Mouse (Mus musculus): ENCODE results near the gene Mfap2. TPM values are rescaled to one million over a fixed set of nuclear protein-coding genes. Genes with fewer than 3 reads are reported as not detected.

Gene Mfap2
- not detected in 2 replicates for polyA plus RNA-seq (2012)

DNA sequence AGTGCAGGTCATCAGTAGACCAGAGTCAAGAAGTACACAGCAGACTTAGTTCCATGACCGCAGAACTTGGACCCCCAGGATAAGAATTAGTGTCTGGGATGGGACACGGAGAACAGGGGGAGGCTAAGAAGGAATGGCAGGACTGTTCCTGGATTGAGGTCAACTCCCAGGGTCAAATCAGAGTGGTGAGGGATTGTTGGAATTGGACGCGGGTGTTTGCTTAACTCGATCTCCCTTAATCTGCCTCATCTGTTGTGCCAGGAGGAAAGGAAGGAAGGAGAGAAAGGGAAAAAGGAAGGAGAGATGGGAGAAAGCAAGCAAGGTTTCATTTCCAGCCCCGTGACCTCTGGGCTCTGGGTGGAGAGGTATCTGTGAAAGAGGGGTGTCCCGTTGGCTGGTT, at the start of gene Mfap2:
Gene Mfap2, plus strand, starts transcription at position 301 of the 400 bp plus-strand sequence.
- no peak for TF ChIP-seq GATA1 (IDR thresholded peaks at IDR 0.05; ENCODE audit: low read length)

- TF ChIP-seq GATA1 (IDR thresholded peaks at IDR 0.05; ENCODE audit: low read length), result no peak
Measured at GRCm38 (mm10) chr4:140960781-140961466, 49.3 kb upstream of the Mfap2 start, which contains the start of gene Sdhb. Sdhb (plus strand) TSS chr4:140961203.

DNA sequence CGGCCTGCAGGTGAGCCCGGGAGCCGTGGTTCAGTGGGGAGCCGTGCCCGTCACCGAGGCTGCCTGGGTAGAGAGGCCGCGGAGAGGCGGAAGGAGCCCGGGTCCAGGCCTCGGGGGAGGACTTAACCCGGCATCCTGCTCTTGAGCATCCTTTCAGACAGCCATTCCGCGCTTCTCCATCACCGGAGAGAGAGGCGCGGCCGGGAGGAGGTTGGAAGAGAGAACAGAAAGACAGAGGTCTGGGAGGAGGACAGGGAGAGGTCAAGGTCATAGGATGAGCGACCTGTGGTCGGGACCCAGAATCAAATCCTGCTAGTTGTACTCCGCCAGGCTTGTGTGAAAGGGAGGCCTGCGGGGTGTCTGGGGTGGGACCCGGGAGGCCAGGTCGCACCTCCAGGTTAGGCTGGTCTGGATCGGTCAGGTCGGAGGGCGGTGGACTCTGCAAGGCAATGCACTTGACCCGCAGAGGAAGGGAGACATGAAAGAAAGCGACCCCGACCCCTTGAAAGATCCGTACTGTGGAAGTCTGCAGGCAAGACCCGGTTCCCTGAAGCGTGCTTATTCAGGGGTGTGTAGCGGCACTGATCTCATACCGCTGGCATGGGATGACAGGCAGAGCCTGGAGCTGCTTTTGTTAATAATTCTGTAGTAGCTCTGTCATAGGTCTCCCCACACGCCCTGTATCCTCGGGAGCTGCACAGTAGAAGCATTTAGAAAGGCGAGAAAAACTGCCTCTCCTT, 48.6 kb upstream of the Mfap2 start:
- TF ChIP-seq GATA1 (IDR thresholded peaks at IDR 0.05; ENCODE audit: low read length), result no peak

DNA sequence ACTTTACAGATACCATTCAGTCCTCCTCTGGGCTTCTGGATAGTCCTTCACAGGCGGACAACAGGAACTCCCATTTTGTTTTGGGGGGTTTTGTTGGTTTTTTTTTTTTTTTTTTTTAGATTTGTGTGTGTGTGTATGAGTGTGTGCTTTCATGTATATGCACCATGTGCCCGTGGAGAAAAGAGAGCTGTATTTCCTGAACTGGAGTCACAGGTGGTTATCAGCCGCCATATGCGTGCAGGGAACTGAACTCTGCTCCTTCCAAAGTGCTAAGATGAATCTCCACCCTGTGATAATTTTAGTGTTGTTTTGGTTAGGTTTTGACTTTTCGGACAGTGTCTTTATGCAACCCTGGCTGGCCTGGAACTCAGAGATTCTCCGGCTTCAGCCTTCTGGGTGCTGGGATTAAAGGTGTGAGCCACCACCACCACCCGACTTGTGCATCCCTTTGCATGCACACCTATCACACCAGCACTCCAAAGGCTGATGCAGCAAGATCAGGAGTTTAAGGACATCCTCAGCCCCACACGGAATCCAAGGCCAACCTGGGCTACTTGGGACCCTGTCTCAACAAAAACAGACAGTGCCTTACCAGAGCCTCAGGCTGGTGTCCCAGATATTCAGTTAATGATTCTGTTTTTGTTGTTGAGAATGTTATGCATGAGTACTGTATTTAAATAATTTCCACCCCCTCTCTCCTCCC, 47.9 kb upstream of the Mfap2 start:
- TF ChIP-seq GATA1 (IDR thresholded peaks at IDR 0.05; ENCODE audit: low read length), result no peak

- no peak for TF ChIP-seq GATA1 (IDR thresholded peaks at IDR 0.05; ENCODE audit: low read length)
Measured at GRCm38 (mm10) chr4:140962950-140963349, 47.3 kb upstream of the Mfap2 start.

- TF ChIP-seq GATA1 (IDR thresholded peaks at IDR 0.05; ENCODE audit: low read length), result no peak
Measured at GRCm38 (mm10) chr4:140963941-140964597, 46.1 kb upstream of the Mfap2 start.

GRCm38 (mm10) chr4:140964620-140965019, 45.6 kb upstream of the Mfap2 start:
- TF ChIP-seq GATA1 (IDR thresholded peaks at IDR 0.05; ENCODE audit: low read length), result no peak

DNA sequence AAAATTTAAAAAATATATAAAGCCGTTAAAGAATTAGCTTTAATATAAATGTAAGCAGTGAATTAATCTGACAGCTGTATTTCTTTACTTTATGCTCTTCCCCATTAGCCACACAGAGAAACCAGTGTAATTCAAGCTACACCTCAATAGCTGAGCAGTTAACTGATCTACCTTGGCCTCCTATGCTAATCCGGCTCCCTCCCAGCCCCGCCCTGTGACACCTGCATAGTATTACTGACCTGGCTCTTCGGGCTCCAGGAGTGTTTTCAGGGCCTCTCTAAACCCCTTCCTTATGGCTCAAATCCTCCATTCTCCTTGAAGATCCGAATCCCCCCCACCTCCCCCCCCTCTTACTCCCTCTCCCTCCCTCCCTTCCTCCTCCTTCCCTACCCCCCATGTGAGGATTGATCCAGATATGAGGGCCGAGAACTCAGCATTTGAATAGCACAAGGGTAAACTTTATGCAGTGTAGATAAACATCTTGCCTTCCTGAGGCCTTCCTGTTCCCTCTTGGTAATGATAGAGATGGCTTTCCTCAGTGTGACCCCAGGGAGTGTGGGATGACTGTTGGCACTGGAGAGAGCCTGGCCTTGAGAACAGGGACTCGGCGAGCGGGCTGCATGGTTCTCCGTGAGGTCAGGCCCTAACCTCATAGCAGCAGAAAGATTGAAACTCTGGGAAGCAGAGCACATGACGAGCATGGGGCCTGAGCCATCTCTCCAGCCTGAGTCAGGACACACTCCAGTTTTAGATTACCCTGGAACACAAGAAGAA, 42.6 kb upstream of the Mfap2 start:
- TF ChIP-seq GATA1 (IDR thresholded peaks at IDR 0.05; ENCODE audit: low read length), result no peak

DNA sequence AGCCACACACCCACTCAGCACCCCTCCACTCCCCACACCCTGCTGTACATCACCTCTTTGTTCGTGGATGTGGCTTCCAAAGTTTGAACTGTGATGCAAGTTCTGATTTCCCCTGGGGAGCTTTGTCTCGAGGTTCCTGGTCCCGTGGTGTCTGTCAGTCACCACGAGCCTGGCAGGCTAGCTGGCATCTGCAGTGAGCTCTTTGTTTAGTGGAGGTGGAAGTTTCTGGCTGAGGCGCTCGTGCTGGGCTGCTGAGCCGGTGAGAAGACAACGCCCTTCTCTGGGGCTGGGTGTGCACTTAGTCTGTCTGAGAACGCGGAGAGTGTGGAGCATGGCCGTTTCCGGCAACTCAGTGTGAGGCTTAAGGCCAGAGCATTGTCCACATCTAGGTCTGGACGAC, 38.5 kb upstream of the Mfap2 start:
- TF ChIP-seq GATA1 (IDR thresholded peaks at IDR 0.05; ENCODE audit: low read length), result no peak

DNA sequence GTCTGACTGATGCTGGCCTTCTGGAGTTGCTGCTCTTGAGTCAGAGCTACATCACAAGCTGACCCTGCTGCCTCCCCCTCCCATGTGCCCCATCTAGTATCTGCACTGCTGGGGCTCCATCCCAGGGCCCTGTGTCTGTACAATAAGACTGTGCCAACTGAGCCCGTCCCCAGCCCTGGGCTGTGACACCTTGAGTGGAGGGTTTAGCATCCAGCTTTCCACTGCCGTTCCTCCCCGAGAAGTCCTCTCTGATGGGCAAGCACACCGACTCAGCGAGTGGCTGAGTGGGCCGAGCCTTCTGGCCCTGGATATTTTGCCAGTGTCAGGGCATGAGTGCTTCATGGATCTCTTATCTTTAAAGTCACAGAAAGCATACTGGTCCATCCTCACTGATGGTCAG, 35.8 kb upstream of the Mfap2 start:
- no peak for TF ChIP-seq GATA1 (IDR thresholded peaks at IDR 0.05; ENCODE audit: low read length)

DNA sequence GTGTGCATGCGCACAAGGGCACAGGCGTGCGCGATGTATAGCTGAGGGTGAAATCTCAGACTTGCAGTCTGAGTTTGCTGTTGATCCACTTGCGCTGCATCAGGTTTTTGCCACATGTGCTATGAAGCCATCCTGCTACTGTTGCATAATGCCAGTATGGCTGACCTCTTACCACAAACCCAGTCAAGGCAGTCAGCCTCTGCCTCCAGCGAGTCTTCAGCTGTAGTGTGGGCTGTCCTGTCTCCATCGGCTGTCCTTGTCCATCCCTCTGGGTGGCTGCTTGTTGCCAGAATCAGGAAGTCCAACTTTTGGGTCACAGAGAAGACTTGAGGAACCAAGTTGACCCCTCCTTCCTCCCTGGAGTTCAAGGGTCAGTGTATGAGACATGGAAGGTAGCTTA, 34.9 kb upstream of the Mfap2 start:
- TF ChIP-seq GATA1 (IDR thresholded peaks at IDR 0.05; ENCODE audit: low read length), result no peak

DNA sequence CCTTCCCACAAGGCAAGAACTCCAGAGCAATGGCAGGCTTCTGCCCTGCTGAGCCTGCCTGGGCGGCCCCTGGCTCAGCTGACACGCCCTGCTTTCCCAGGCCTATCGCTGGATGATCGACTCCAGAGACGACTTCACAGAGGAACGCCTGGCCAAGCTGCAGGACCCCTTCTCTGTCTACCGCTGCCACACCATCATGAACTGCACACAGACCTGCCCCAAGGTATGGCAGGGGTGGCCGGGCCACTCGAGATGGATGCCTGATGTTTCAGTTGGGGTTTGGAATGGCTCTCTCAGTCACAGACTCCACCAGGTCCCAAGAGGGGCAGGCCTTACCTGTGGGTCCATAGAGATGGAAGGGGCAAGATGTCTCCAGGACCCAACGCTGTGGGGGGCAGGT, 32.9 kb upstream of the Mfap2 start:
- no peak for TF ChIP-seq GATA1 (IDR thresholded peaks at IDR 0.05; ENCODE audit: low read length)

DNA sequence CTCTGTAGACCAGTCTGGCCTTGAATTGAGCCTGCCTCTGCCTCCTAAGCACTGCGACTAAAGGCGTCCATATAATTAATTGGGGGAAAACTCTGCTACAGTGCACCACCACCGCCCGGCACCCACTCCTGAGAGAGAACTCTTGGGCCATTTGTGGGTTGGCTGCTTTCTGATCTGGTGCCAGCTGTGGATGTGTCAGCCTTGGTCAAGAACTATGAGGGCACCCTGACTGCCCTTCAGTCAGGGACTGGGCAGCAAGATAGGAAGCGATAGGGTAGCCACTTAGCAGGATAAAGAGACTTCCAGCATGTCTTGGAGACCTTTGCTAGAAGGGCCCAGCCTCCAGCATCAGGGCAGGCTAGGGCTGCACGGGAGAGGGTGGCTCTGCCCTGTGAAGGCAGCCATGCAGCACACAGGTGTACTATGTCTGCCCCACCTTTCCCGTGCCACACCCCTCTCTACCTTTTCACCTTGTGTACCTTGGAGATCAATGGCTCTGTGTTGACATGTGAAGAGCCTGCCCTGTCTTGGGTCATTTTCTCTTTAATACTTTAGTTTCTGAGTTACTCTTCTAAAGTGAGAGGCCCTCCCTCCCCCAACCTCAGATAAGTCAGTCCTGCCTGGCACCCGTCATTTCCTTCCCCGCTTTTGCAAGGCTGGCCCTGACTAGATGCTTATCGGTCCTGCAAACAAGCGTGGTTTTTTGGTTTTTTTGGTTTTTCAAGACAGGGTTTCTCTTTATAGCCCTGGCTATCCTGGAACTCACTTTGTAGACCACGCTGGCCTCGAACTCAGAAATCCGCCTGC, 32.1 kb upstream of the Mfap2 start:
- no peak for TF ChIP-seq GATA1 (IDR thresholded peaks at IDR 0.05; ENCODE audit: low read length)

DNA sequence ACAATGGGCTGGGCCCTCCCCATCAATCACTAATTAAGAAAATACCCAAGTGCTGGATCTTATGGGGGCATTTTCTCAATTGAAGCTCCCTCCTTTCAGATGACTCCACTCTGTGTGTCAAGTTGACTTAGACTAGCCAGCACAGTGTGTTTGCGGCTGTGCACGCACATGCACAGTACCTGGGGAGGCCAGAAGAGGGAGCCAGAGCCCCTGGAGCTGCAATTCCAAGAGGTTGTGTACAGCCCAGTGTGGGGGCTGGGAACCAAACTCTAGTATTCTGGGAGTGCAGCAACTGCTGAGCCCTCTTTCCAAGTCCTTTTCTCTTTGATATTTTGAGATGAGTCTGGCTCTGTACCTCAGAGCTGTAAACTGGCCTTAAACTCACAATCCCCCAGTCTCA, 28.6 kb upstream of the Mfap2 start:
- TF ChIP-seq GATA1 (IDR thresholded peaks at IDR 0.05; ENCODE audit: low read length), result no peak

Data from G1E-ER4 (cell line).